Mouse (Mus musculus): Measurements from ENCODE around the gene Lrrc29. TPM values are rescaled to one million over a fixed set of nuclear protein-coding genes. Genes with fewer than 3 reads are reported as not detected.

The Lrrc29 gene
- polyA plus RNA-seq, 1 experiment = 13.1 TPM

- H3K4me1 ChIP-seq (replicated peaks; ENCODE audit: control insufficient read depth, insufficient read depth, low read length) = peaks cover 12% of the 10 kb centered on the region
- H3K27ac ChIP-seq (ENCODE audit: control insufficient read depth, insufficient read depth, low read length) = no peak overlapping the region
- H3K27me3 ChIP-seq (ENCODE audit: control insufficient read depth, insufficient read depth, low read length) = no peaks in the 10 kb centered on the region; the same call in 1 of the 2 replicates
- 98% methylated on average over 12 of the region's 12 CpGs for WGBS
- no peaks in the 10 kb centered on the region for H3K36me3 ChIP-seq (ENCODE audit: control insufficient read depth, insufficient read depth, low read length)
- no peak for DNase-seq
- no peak overlapping the region for H3K4me3 ChIP-seq (ENCODE audit: control insufficient read depth, insufficient read depth, low read length)
- TF ChIP-seq POLR2A (IDR thresholded peaks at IDR 0.05; ENCODE audit: control insufficient read depth, extremely low read depth, insufficient read depth, low read length, poor library complexity) (no peak), CTCF (IDR thresholded peaks at IDR 0.05; ENCODE audit: borderline replicate concordance, control insufficient read depth, extremely low read depth, insufficient read depth, low read length, poor library complexity) (no peak)
These were observed 44.3 kb downstream of the Lrrc29 start for GRCm38 (mm10) chr8:105281821-105282220.

GRCm38 (mm10) chr8:105280567-105280966, 45.5 kb downstream of the Lrrc29 start:
- H3K27ac ChIP-seq (ENCODE audit: control insufficient read depth, insufficient read depth, low read length) = no peak overlapping the region
- whole genome bisulfite sequencing = 14% methylated on average over 3 of the region's 3 CpGs
- DNase-seq = no peak
- peaks cover 20% of the 10 kb centered on the region for H3K4me1 ChIP-seq (replicated peaks; ENCODE audit: control insufficient read depth, insufficient read depth, low read length)
- no peak overlapping the region for H3K4me3 ChIP-seq (ENCODE audit: control insufficient read depth, insufficient read depth, low read length)
- H3K36me3 ChIP-seq (ENCODE audit: control insufficient read depth, insufficient read depth, low read length) = no peaks in the 10 kb centered on the region
- no peak for TF ChIP-seq POLR2A (IDR thresholded peaks at IDR 0.05; ENCODE audit: control insufficient read depth, extremely low read depth, insufficient read depth, low read length, poor library complexity)
- no peak for TF ChIP-seq CTCF (IDR thresholded peaks at IDR 0.05; ENCODE audit: borderline replicate concordance, control insufficient read depth, extremely low read depth, insufficient read depth, low read length, poor library complexity)
- no peaks in the 10 kb centered on the region; the same call in 1 of the 2 replicates for H3K27me3 ChIP-seq (ENCODE audit: control insufficient read depth, insufficient read depth, low read length)

GRCm38 (mm10) chr8:105278911-105279334, 47.2 kb downstream of the Lrrc29 start:
- WGBS = 2% methylated on average over 28 of the region's 28 CpGs
- Histone ChIP-seq H3K4me1 (replicated peaks; ENCODE audit: control insufficient read depth, insufficient read depth, low read length) (peaks cover 20% of the 10 kb centered on the region), H3K27ac (ENCODE audit: control insufficient read depth, insufficient read depth, low read length) (no peak overlapping the region), H3K4me3 (ENCODE audit: control insufficient read depth, insufficient read depth, low read length) (no peak overlapping the region), H3K27me3 (ENCODE audit: control insufficient read depth, insufficient read depth, low read length) (no peaks in the 10 kb centered on the region; the same call in 1 of the 2 replicates), H3K36me3 (ENCODE audit: control insufficient read depth, insufficient read depth, low read length) (no peaks in the 10 kb centered on the region)
- TF ChIP-seq CTCF (IDR thresholded peaks at IDR 0.05; ENCODE audit: borderline replicate concordance, control insufficient read depth, extremely low read depth, insufficient read depth, low read length, poor library complexity) (no peak), POLR2A (IDR thresholded peaks at IDR 0.05; ENCODE audit: control insufficient read depth, extremely low read depth, insufficient read depth, low read length, poor library complexity) (no peak)
- no peak for DNase-seq

DNA sequence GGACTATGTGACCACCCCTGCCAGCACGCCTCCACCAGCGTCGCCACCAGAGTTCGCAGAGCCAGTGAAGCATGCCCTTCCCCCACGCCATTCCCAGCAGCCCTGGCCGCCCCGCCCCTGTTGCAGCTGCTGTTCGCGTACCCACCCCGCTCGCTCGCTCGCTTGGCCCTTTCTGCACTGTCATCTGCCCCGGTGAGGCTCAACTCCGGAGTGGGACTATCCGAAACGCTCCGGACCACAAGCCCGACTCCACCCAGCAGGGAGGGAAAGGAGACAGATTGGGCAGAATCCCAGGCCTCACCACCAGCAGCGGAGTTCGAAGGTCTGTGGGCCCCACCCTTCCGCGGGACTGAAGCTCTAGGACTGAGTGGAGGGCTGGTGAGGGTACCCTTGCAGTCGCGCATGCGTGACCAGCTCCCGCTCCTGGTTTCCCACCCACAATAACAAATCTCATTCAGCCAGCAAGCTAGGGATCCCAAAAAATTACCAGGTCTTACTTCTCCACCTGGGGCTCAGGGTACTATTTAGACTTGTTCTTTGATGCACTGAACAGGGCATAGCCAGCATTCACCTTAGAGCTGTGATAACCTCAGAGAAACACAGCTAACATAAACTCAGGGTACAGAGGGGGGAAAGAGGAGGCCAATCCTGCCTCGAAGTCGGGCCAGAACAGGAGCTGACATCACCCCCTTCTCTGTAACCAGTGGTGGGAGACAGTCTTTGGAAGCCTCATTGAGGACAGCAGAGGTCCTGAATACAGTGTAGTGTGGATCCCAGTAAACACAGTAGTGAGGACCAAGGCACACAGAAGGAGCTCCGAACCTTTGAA, 49.6 kb downstream of the Lrrc29 start:
- Histone ChIP-seq H3K27me3 (ENCODE audit: control insufficient read depth, insufficient read depth, low read length) (no peaks in the 10 kb centered on the region; the same call in 1 of the 2 replicates), H3K4me1 (replicated peaks; ENCODE audit: control insufficient read depth, insufficient read depth, low read length) (peaks cover 17% of the 10 kb centered on the region), H3K27ac (ENCODE audit: control insufficient read depth, insufficient read depth, low read length) (no peak overlapping the region), H3K36me3 (ENCODE audit: control insufficient read depth, insufficient read depth, low read length) (no peaks in the 10 kb centered on the region), H3K4me3 (ENCODE audit: control insufficient read depth, insufficient read depth, low read length) (peak overlapping the region; percentile 41)
- peak; percentile 49 for DNase-seq
- 4% methylated on average over 30 of the region's 30 CpGs for WGBS
- TF ChIP-seq POLR2A (IDR thresholded peaks at IDR 0.05; ENCODE audit: control insufficient read depth, extremely low read depth, insufficient read depth, low read length, poor library complexity) = no peak
- no peak for TF ChIP-seq CTCF (IDR thresholded peaks at IDR 0.05; ENCODE audit: borderline replicate concordance, control insufficient read depth, extremely low read depth, insufficient read depth, low read length, poor library complexity)

GRCm38 (mm10) chr8:105275840-105276239, 50.2 kb downstream of the Lrrc29 start, which contains the start of gene Nol3:
Nol3 (plus strand) TSS chr8:105276140.
- H3K4me3 ChIP-seq (ENCODE audit: control insufficient read depth, insufficient read depth, low read length) = peak within 1 kb of the TSS; percentile 41
- 16% methylated on average over 10 of the region's 10 CpGs for WGBS
- H3K27me3 ChIP-seq (ENCODE audit: control insufficient read depth, insufficient read depth, low read length) = peaks cover 2% of the 10 kb centered on the region; the same call in 1 of the 2 replicates
- H3K4me1 ChIP-seq (replicated peaks; ENCODE audit: control insufficient read depth, insufficient read depth, low read length) = peaks cover 18% of the 10 kb centered on the region
- H3K36me3 ChIP-seq (ENCODE audit: control insufficient read depth, insufficient read depth, low read length) = no peaks in the 10 kb centered on the region
- no peak within 1 kb of the TSS for H3K27ac ChIP-seq (ENCODE audit: control insufficient read depth, insufficient read depth, low read length)
- DNase-seq = no peak
- no peak for TF ChIP-seq POLR2A (IDR thresholded peaks at IDR 0.05; ENCODE audit: control insufficient read depth, extremely low read depth, insufficient read depth, low read length, poor library complexity)
- no peak for TF ChIP-seq CTCF (IDR thresholded peaks at IDR 0.05; ENCODE audit: borderline replicate concordance, control insufficient read depth, extremely low read depth, insufficient read depth, low read length, poor library complexity)

- peaks cover 23% of the 10 kb centered on the region for H3K4me1 ChIP-seq (replicated peaks; ENCODE audit: control insufficient read depth, insufficient read depth, low read length)
- no peak overlapping the region for H3K27ac ChIP-seq (ENCODE audit: control insufficient read depth, insufficient read depth, low read length)
- peaks cover 4% of the 10 kb centered on the region; the same call in 1 of the 2 replicates for H3K27me3 ChIP-seq (ENCODE audit: control insufficient read depth, insufficient read depth, low read length)
- DNase-seq = no peak
- no peak for TF ChIP-seq POLR2A (IDR thresholded peaks at IDR 0.05; ENCODE audit: control insufficient read depth, extremely low read depth, insufficient read depth, low read length, poor library complexity)
- TF ChIP-seq CTCF (IDR thresholded peaks at IDR 0.05; ENCODE audit: borderline replicate concordance, control insufficient read depth, extremely low read depth, insufficient read depth, low read length, poor library complexity) = no peak
- no peak overlapping the region for H3K4me3 ChIP-seq (ENCODE audit: control insufficient read depth, insufficient read depth, low read length)
- 30% methylated on average over 11 of the region's 11 CpGs for WGBS
- no peaks in the 10 kb centered on the region for H3K36me3 ChIP-seq (ENCODE audit: control insufficient read depth, insufficient read depth, low read length)
These were observed 50.7 kb downstream of the Lrrc29 start for GRCm38 (mm10) chr8:105275387-105275786.

All from thymus, adult 2 months (tissue).